Mouse (Mus musculus) hindbrain, embryonic 14.5 days (tissue): ENCODE data around the gene Zfp512b. TPM values are rescaled to one million over a fixed set of nuclear protein-coding genes. Genes with fewer than 3 reads are reported as not detected.

Experiments
- ATAC-seq: fragments of 200-750 bp; cut with Nextera tagmentation; 2 replicates; pipeline ENCODE4 v1.8.0; 2017; ENCODE audit warnings: moderate number of reproducible peaks, mild to moderate bottlenecking, moderate TSS enrichment, moderate library complexity; ENCODE audit not compliant: low FRiP score
- DNase-seq: peaks from one replicate; pipeline ENCODE4 v3.0.0-alpha.2; 2015; ENCODE audit warnings: low spot score
- H3K27ac ChIP-seq: fragments of 300-500 bp; sonication (generic); 2 replicates; pipeline ENCODE4 v1.5.1; 2014; ENCODE audit warnings: mild to moderate bottlenecking, moderate library complexity
- H3K27me3 ChIP-seq: fragments of 300-500 bp; sonication (generic); 2 replicates; pipeline ENCODE4 v1.6.1; 2014; ENCODE audit warnings: mild to moderate bottlenecking, low read length, mixed read lengths; ENCODE audit not compliant: control insufficient read depth, insufficient read depth
- H3K36me3 ChIP-seq: fragments of 300-500 bp; sonication (generic); replicated peaks from 2 replicates; pipeline ENCODE4 v1.6.1; 2014; ENCODE audit not compliant: control insufficient read depth, insufficient read depth
- H3K4me1 ChIP-seq: fragments of 300-500 bp; sonication (generic); replicated peaks from 2 replicates; pipeline ENCODE4 v1.6.1; 2014; ENCODE audit warnings: antibody characterized with exemption, low read length, mixed read lengths; ENCODE audit not compliant: control insufficient read depth, insufficient read depth
- H3K4me2 ChIP-seq: fragments of 300-500 bp; sonication (generic); replicated peaks from 2 replicates; pipeline ENCODE4 v1.6.1; 2014; ENCODE audit warnings: mild to moderate bottlenecking, moderate library complexity
- H3K4me3 ChIP-seq: fragments of 300-500 bp; sonication (generic); replicated peaks from 2 replicates; pipeline ENCODE4 v1.5.1; 2014; ENCODE audit warnings: mild to moderate bottlenecking, low read length
- H3K9ac ChIP-seq: fragments of 300-500 bp; sonication (generic); 2 replicates; pipeline ENCODE4 v1.6.1; 2014
- H3K9me3 ChIP-seq: fragments of 300-500 bp; sonication (generic); 2 replicates; pipeline ENCODE4 v1.6.1; 2016; ENCODE audit warnings: low read length; ENCODE audit not compliant: control insufficient read depth
- WGBS: fragments of 180-500 bp; shearing (Covaris S2); extraction: QIAGEN DNeasy Blood & Tissue Kit; methylation state at CpG from one replicate; pipeline ENCODE4 v1.1.7; 2014; 5-methylcytosine and 5-hydroxymethylcytosine counted together
- polyA plus RNA-seq: library from polyadenylated mRNA; unstranded; fragments of >200 nt; fragmentation: Nextera tagmentation; extraction: Ambion mirVana; gene quantifications from 2 replicates; pipeline ENCODE4 v1.2.1, GENCODE M21; 2014

The Zfp512b gene
- polyA plus RNA-seq, 1 experiment from 2014 or later: 86.2 TPM

GRCm38 (mm10) chr2:181600828-181601750, 8.5 kb upstream of the Zfp512b start:
- no peaks in the 10 kb centered on the region for H3K27me3 ChIP-seq
- 1% methylated on average over 57 of the region's 57 CpGs for WGBS
- H3K4me3 ChIP-seq: peak overlapping the region; percentile 80
- peaks cover 7% of the 10 kb centered on the region for H3K36me3 ChIP-seq
- H3K9ac ChIP-seq: peak overlapping the region; percentile 89
- DNase-seq (peak; percentile 98), ATAC-seq (peak; percentile 93)
- H3K4me1 ChIP-seq: peaks cover 42% of the 10 kb centered on the region
- peak overlapping the region; percentile 85 for H3K4me2 ChIP-seq
- no peaks in the 10 kb centered on the region for H3K9me3 ChIP-seq
- peak overlapping the region; percentile 88 for H3K27ac ChIP-seq

GRCm38 (mm10) chr2:181600226-181600758, 7.7 kb upstream of the Zfp512b start:
- no peaks in the 10 kb centered on the region for H3K27me3 ChIP-seq
- no peaks in the 10 kb centered on the region for H3K9me3 ChIP-seq
- WGBS: 74% methylated on average over 6 of the region's 6 CpGs
- peak overlapping the region; percentile 80 for H3K4me3 ChIP-seq
- DNase-seq: no peak
- peaks cover 42% of the 10 kb centered on the region for H3K4me1 ChIP-seq
- ATAC-seq: no peak
- peaks cover 15% of the 10 kb centered on the region for H3K36me3 ChIP-seq
- H3K9ac ChIP-seq: peak overlapping the region; percentile 89
- peak overlapping the region; percentile 88 for H3K27ac ChIP-seq
- H3K4me2 ChIP-seq: peak overlapping the region; percentile 85

GRCm38 (mm10) chr2:181598454-181599351, 6.1 kb upstream of the Zfp512b start, which contains the start of gene Samd10:
Gene Samd10 (minus strand): TSS chr2:181599212.
- peaks cover 42% of the 10 kb centered on the region for H3K4me1 ChIP-seq
- H3K4me2 ChIP-seq: peak within 1 kb of the TSS; percentile 73
- H3K4me3 ChIP-seq: peak within 1 kb of the TSS; percentile 81
- H3K27ac ChIP-seq: peak within 1 kb of the TSS; percentile 94
- no peaks in the 10 kb centered on the region for H3K27me3 ChIP-seq
- ATAC-seq (peak; percentile 61), DNase-seq (peak; percentile 65)
- WGBS: 2% methylated on average over 69 of the region's 71 CpGs
- peaks cover 17% of the 10 kb centered on the region for H3K36me3 ChIP-seq
- H3K9ac ChIP-seq: peak within 1 kb of the TSS; percentile 91
- no peaks in the 10 kb centered on the region for H3K9me3 ChIP-seq

GRCm38 (mm10) chr2:181597378-181598061, 4.9 kb upstream of the Zfp512b start:
- H3K9me3 ChIP-seq: no peaks in the 10 kb centered on the region
- H3K4me3 ChIP-seq: peak overlapping the region; percentile 81
- H3K27me3 ChIP-seq: no peaks in the 10 kb centered on the region
- peaks cover 39% of the 10 kb centered on the region for H3K4me1 ChIP-seq
- no peak for DNase-seq
- H3K27ac ChIP-seq: no peak overlapping the region
- no peak overlapping the region for H3K9ac ChIP-seq
- H3K36me3 ChIP-seq: peaks cover 17% of the 10 kb centered on the region
- peak overlapping the region; percentile 73 for H3K4me2 ChIP-seq
- no peak for ATAC-seq
- 75% methylated on average over 7 of the region's 7 CpGs for WGBS

GRCm38 (mm10) chr2:181596221-181596960, 3.8 kb upstream of the Zfp512b start:
- no peak overlapping the region for H3K27ac ChIP-seq
- 55% methylated on average over 6 of the region's 6 CpGs for WGBS
- ATAC-seq (no peak), DNase-seq (no peak)
- no peak overlapping the region for H3K4me2 ChIP-seq
- no peak overlapping the region for H3K4me3 ChIP-seq
- no peak overlapping the region for H3K9ac ChIP-seq
- peaks cover 32% of the 10 kb centered on the region for H3K4me1 ChIP-seq
- no peaks in the 10 kb centered on the region for H3K27me3 ChIP-seq
- peaks cover 17% of the 10 kb centered on the region for H3K36me3 ChIP-seq
- no peaks in the 10 kb centered on the region for H3K9me3 ChIP-seq

GRCm38 (mm10) chr2:181594946-181595696, 2.5 kb upstream of the Zfp512b start:
- peaks cover 33% of the 10 kb centered on the region for H3K4me1 ChIP-seq
- H3K4me2 ChIP-seq: no peak overlapping the region
- no peak for ATAC-seq
- no peak overlapping the region for H3K27ac ChIP-seq
- 73% methylated on average over 4 of the region's 4 CpGs for WGBS
- H3K4me3 ChIP-seq: no peak overlapping the region
- no peak overlapping the region for H3K9ac ChIP-seq
- peak; percentile 70 for DNase-seq
- H3K36me3 ChIP-seq: peaks cover 23% of the 10 kb centered on the region
- H3K9me3 ChIP-seq: no peaks in the 10 kb centered on the region
- H3K27me3 ChIP-seq: no peaks in the 10 kb centered on the region

GRCm38 (mm10) chr2:181593937-181594336, 1.3 kb upstream of the Zfp512b start:
- H3K27me3 ChIP-seq: no peaks in the 10 kb centered on the region
- H3K4me1 ChIP-seq: peaks cover 24% of the 10 kb centered on the region
- peaks cover 35% of the 10 kb centered on the region for H3K36me3 ChIP-seq
- no peak overlapping the region for H3K4me3 ChIP-seq
- H3K27ac ChIP-seq: no peak overlapping the region
- DNase-seq: no peak
- H3K9me3 ChIP-seq: no peaks in the 10 kb centered on the region
- no peak for ATAC-seq
- H3K9ac ChIP-seq: no peak overlapping the region
- H3K4me2 ChIP-seq: no peak overlapping the region

- Histone ChIP-seq H3K4me2 (peak overlapping the region; percentile 73), H3K4me3 (peak overlapping the region; percentile 96), H3K9me3 (no peaks in the 10 kb centered on the region), H3K36me3 (peaks cover 44% of the 10 kb centered on the region), H3K9ac (peak overlapping the region; percentile 97), H3K27me3 (no peaks in the 10 kb centered on the region), H3K4me1 (peaks cover 20% of the 10 kb centered on the region), H3K27ac (peak overlapping the region; percentile 90)
- DNase-seq (peak; percentile 47), ATAC-seq (peak; percentile 18)
- WGBS: 4% methylated on average over 6 of the region's 6 CpGs
Observed at GRCm38 (mm10) chr2:181593042-181593421, 429 bp upstream of the Zfp512b start.
